Mouse (Mus musculus): Measurements from ENCODE around the gene Tspan1.

Gene Tspan1

GRCm38 (mm10) chr4:116167404-116167803 is at the start of gene Tspan1:
TSS of gene Tspan1 (minus strand) at chr4:116167601.
- peak; percentile 61 to 75 for DNase-seq

DNA sequence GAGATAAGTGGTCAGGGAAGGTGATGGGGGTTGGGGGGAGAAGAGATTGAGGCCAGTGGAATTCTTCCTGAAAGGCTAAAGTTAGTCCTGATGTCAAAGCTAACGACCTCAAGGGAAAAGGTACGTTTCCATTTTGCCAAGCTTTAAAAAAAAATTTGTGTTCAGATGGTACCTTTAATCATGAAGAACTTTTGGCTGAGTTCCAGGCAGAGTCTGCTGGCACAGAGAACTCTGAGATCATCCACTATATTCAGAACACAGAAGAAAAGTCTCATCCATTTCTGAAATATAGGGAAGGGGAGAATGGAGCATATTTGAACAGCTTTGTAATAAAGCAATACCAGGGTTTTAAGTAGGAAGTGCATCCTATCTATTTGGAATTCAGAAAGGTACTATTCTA is 49.6 kb upstream of the Tspan1 start:
- DNase-seq, result peak; percentile 76 to 83

DNA sequence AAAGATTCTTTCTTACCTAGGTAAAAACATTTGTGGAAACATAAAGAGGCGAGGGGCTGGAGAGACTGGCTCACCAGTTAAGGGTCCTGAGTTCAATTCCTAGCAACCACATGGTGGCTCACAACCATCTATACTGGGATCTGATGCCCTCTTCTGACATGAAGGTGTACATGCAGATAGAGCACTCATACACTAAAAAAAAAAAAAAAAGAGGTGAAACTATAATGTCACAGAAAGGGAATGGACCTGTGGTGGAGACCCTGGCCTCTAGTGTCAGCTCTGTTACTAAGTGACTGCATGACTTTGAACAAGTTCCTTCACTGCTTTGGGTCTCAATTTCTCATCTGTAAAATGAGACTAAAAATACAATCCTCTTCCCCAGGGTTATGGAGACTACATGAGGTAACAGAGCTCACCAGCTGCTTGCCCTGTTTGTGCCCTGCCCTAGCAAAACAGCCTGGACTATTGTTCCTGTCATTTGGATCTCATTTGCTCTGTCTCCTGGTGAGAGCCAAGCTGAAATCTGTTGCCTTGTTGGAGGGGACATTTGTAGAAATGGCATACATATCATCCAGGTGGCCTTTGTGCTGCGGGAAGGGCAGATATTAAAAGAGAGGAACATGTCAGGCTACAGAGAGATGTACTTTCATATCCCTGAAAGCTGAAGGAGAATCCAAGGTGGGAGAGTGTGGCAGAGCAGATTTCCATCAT is 48.6 kb upstream of the Tspan1 start:
- DNase-seq, result peak; percentile 69 to 71

DNA sequence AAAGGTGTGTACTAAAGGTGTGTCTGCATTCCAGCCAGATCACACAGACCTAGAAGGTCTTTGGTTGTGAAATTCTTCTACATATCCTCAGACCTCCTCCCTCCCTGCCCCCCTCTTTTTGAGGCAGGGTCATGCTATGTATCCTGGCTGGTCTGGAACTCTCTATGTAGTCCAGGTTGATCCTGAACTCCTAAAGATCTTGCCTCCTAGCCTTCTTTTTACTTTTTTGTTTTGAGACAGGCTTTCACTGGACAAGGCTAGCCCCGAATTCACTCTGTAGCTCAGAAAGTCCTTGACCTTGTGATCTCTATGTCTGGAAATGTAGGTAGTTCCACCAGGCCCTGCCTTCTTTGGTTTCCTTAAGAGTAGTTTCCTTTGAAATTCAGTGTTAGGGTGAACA is 41.5 kb upstream of the Tspan1 start:
- DNase-seq, result no peak

- DNase-seq, result no peak
Measured at GRCm38 (mm10) chr4:116206531-116206930, 39.1 kb upstream of the Tspan1 start.

DNA sequence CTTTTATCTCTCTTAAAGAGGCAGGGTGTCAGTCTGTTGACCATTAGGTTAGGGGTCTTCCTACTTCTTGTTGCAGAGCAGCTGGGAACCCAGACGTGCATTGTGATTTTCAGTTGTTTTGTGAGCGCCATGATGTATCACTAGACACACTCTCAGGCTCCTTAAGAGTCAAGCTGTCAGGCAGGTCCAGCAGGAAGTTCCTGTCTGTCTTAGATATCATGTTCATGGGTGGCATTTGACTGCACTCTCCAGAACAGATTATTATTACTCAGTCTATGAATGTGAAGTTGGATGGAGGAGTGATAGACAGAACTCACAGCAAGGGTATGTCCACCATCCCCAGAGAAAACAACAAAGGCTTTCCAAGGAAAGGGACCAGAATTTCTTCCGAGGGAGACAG is 37.0 kb upstream of the Tspan1 start:
- DNase-seq, result no peak

GRCm38 (mm10) chr4:116198422-116198821 is 31.0 kb upstream of the Tspan1 start:
- peak; percentile 45 to 59 for DNase-seq

DNA sequence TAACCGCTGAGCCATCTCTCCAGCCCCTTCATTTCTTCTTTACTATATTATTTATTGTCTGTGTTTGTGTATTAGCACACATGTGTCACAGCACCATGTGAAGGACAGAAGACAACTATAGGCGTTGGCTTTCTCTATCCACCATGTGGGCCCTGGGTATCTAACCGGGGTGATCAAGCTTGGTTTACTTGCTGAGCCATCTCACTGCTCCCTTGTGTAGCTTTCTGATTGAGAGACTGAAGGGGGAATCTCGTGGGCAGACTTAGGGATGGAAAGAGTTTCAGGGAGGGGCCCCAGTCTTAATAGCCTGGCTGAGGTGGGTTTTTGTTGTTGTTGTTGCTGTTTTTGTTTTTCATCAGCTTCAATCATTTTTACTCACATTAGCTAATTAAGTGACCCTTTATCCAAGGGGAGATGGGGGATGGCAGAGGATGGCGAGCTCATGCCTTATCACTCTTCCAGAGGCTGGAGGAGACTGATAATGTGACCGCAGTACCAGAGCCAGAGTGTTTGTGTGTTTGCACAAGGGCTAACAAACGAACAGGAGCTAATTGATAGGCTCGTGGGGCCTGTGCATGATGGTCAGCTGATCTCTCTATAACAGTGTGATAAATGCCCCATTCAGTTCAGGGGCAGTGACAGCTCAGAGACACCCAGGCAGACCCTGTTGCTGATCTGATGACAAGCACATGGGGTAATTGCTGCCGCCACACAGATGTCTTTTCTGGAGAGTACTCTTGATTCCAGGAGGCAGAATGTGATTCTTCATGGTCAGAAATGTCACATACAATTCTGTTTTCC is 26.4 kb upstream of the Tspan1 start:
- no peak for DNase-seq

- no peak for DNase-seq
Measured at GRCm38 (mm10) chr4:116192286-116192835, 25.0 kb upstream of the Tspan1 start.

DNA sequence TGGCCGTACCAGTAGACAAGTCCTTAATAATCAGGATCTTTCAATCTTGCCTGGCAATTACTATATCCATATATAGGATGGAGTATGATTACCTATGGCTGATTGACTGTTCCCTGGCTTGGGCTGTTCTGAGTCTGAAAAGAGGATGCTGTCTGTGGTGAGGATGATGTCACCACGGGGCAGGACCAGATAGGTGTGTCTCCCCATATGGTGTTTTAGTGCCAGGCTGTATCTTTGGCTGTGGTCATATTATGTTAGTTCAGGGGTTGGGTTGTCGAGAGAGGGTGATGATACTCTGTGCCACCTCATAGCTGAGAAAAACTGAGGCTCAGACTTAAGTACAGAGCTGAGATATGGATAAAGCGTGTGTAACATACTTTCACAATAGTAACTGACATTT is 17.7 kb upstream of the Tspan1 start:
- DNase-seq, result peak; percentile 37 to 50

DNA sequence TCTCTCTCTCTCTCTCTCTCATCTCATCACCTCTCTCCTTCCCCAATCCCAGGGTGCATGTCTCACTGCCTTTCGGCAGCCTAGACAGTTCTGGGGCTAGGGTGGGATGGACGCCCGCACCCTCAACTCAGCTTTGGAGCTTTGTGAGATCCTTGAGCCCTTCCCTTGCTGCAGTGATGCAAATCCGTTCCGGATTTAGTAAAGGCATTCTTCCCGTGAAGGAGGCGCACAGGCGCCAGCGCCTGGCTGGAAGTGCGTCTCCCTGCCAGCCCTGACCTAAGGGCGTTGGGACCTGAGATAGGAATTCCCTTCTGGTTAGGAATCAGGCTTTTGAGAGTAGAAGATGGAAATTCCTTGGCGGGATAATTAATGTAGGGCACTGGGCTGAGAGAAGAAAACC is 15.3 kb upstream of the Tspan1 start:
- peak; percentile 83 to 85 for DNase-seq

GRCm38 (mm10) chr4:116182079-116182478 is 14.7 kb upstream of the Tspan1 start:
- no peak for DNase-seq

GRCm38 (mm10) chr4:116177140-116177539 is 9.7 kb upstream of the Tspan1 start:
- DNase-seq, result peak; percentile 74 to 76

DNA sequence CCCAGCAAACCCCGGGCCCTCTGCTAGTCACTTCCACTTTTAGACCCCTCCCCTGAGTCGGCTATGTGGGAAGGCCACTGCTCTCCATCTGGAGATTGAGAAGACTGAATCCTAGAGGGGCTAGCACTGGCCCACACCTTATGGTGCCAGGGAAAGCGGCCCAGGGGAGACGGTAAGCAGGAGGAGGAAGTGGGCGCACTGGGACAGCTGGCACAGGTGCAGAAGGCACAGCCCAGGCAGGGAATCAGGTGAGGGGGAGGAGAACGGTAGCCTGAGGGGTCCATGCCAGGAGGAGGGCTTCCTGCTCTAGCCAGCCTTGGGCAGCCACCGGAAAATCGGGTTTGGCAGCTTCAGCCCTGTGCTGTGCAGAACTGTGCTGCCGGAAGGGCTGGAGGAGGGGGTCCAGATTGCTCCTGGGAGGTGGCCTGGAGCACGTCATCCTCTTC is 9.2 kb upstream of the Tspan1 start:
- DNase-seq, result peak; percentile 99

DNA sequence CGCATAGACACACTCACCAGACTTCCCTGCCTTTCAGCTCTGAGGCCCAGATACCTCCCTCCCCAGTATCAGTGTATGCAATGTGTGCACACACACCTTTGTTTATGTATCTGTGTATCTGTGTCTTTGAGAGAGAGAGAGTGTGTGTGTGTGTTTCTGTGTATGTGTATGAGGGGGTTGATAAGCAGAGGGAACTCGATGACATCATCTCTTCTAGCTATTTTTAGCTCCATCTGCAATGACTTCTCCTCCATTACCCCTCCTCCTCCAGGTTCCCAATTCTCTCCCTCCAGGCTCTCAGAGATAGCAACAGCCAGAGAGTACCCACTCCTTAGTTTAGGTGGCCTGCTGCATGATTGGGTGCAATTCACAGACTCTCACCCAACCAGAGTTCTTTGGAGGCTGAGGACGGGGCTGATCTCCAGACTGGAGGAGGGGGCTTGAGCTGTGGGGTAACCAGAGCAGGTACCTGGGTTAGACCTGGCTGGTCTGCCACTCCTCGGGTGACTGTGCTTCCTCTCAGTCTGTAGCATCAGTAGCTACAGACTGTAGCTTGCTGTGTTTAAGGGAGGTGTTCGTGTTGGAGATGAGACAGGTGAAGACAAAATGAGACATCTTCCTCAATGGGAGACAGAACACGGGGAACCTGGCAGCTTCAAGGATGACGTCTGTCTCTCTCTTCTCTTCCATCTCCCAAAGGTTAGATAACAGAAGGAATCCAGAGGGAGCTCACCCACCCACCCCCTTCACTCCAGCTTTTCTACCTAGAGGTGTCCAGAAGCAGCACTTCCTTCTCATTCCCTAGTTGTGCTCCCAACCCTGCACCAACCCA is 8.5 kb upstream of the Tspan1 start:
- DNase-seq, result peak; percentile 78 to 85

DNA sequence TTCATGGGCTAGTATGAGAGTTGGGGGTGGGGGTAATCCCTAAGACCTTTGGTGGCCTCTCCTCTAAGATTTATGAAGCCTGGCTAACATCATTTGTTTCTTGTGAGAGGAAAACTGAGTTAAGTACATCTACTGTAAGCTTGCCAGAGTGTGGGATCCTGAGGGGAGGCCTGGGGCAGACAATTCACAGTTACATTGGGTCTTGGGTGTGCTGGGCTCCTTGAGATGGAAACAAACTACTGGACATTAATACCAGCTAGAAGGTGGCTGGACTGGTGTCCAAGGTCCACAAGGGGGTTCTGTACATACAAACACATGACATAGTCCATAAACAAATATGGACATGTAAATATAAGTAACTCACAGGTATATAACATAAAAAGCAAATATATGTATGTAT is 7.7 kb upstream of the Tspan1 start:
- DNase-seq, result no peak

DNA sequence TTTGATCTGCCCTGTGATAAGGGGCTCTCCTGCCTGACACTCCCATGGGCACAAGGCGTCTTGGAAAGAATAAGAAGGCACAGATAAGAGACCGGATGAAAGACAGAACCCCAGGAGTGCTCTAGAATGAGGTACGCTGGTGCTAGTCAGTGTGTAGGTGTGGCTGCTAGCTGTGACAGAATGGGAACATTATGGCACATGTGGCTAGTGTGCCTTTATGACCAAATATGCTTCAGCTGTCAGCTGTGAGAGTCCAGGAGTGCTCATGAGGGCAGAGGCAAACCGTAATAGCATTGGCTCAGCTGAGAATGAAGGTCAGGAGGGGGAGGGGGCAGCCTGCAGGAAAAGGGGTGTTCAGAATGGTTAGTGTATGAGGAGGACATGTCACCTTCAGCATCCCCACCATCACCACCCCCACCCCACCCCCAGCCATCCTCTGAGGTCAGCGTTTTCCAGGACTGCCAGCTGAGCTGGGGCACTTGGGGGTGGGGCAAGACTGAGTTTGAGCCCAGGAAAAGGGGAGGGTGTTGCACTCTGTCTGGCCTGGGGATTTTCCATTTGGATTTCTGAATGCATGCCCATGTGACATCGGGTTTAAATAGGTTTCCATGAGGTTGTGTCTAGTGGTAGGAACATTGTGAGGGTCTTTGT is 7.2 kb upstream of the Tspan1 start:
- DNase-seq, result peak; percentile 79 to 84

DNA sequence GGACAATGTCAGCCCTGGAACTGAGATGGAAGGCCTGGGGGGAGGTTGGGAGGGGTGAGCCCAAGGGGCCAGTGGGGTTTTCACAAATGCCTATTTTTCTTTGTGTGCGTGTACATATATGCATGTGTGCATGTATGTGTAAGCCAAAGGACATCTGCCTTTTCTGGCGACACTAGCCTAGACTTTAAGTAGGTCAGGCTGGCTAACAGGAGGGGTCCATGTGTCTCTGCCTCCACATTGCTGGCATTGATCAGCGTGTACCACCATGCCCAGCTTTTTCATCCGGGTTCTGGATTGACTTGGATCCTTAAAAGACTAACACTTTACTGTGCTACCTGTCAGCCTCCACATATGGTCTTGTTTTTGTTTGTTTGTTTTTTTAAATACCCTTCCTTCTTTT is 6.4 kb upstream of the Tspan1 start:
- DNase-seq, result peak in 1 of 2 experiments; percentile 40

- DNase-seq, result peak in 1 of 2 experiments; percentile 39
Measured at GRCm38 (mm10) chr4:116173072-116173471, 5.7 kb upstream of the Tspan1 start, which contains the start of the genes 1700042G07Rik and Gm49337. TSS of gene 1700042G07Rik (plus strand) at chr4:116173372. TSS of gene Gm49337 (plus strand) at chr4:116173384.

- DNase-seq, result no peak
Measured at GRCm38 (mm10) chr4:116169353-116169672, 1.9 kb upstream of the Tspan1 start.

- peak; percentile 86 to 94 for DNase-seq
Measured at GRCm38 (mm10) chr4:116168617-116169352, 1.4 kb upstream of the Tspan1 start.
